Mouse (Mus musculus) MEL (cell line): ENCODE results near the gene Gja1. TPM values are rescaled to one million over a fixed set of nuclear protein-coding genes. Genes with fewer than 3 reads are reported as not detected.

Experiments
- DNase-seq: peaks from one replicate; pipeline ENCODE4 v3.0.0; 2011; ENCODE audit warnings: low read depth, low spot score
- H3K27ac ChIP-seq: 2 replicates; pipeline ENCODE4 v1.5.1; 2012; ENCODE audit warnings: low read depth, mild to moderate bottlenecking, control low read depth, low read length, moderate library complexity; ENCODE audit not compliant: control insufficient read depth
- H3K27me3 ChIP-seq, 2 experiments: fragments of 150-350 bp in 1 of 2; sonication (generic) in 1 of 2; 2 replicates each; pipeline ENCODE4 v1.6.1; 2012; ENCODE audit warnings: low read length in 2 of 2, mild to moderate bottlenecking in 2 of 2, improper control_type of control experiment in 1 of 2, moderate library complexity in 1 of 2; ENCODE audit not compliant: insufficient read depth in 2 of 2, control insufficient read depth in 1 of 2
- H3K36me3 ChIP-seq, 2 experiments: 2 replicates each; pipeline ENCODE4 v1.6.1; 2012 to 2014; ENCODE audit warnings: low read length in 2 of 2, improper control_type of control experiment in 1 of 2, inconsistent platforms in 1 of 2, mild to moderate bottlenecking in 1 of 2; ENCODE audit not compliant: insufficient read depth in 2 of 2, control insufficient read depth in 1 of 2
- H3K4me1 ChIP-seq, 2 experiments: fragments of 150-350 bp in 1 of 2; sonication (generic) in 1 of 2; 2 replicates each; pipeline ENCODE4 v1.6.1; 2012; ENCODE audit warnings: low read length in 2 of 2, improper control_type of control experiment in 1 of 2, mild to moderate bottlenecking in 1 of 2; ENCODE audit not compliant: insufficient read depth in 2 of 2, control insufficient read depth in 1 of 2
- H3K4me3 ChIP-seq, 2 experiments: fragments of 150-350 bp in 1 of 2; sonication (generic) in 1 of 2; 2 replicates each; pipeline ENCODE4 v1.5.1; 2012; ENCODE audit warnings: low read depth in 2 of 2, low read length in 2 of 2, mild to moderate bottlenecking in 2 of 2, moderate library complexity in 2 of 2, control low read depth in 1 of 2, improper control_type of control experiment in 1 of 2; ENCODE audit not compliant: control insufficient read depth in 1 of 2, insufficient read depth in 1 of 2
- H3K79me2 ChIP-seq: 2 replicates; pipeline ENCODE4 v1.6.1; 2012; ENCODE audit warnings: mild to moderate bottlenecking, low read length, moderate library complexity; ENCODE audit not compliant: control insufficient read depth, poor library complexity, insufficient read depth
- H3K9ac ChIP-seq: 2 replicates; pipeline ENCODE4 v1.6.1; 2012; ENCODE audit warnings: low read depth, mild to moderate bottlenecking, control low read depth, low read length, moderate library complexity; ENCODE audit not compliant: control insufficient read depth, poor library complexity, severe bottlenecking
- H3K9me3 ChIP-seq: fragments of 150-350 bp; sonication (generic); replicated peaks from 2 replicates; pipeline ENCODE4 v1.6.1; 2012; ENCODE audit warnings: mild to moderate bottlenecking, low read length, improper control_type of control experiment, moderate library complexity; ENCODE audit not compliant: insufficient read depth
- GATA1 ChIP-seq: IDR thresholded peaks from 2 replicates; pipeline ENCODE4 v1.6.1; 2011; ENCODE audit warnings: low read depth, low read length, improper control_type of control experiment
- HCFC1 ChIP-seq: IDR thresholded peaks from 2 replicates; pipeline ENCODE4 v1.6.1; 2012; ENCODE audit warnings: low read depth, mild to moderate bottlenecking, inconsistent platforms, low read length, improper control_type of control experiment, moderate library complexity
- MAFK ChIP-seq: IDR thresholded peaks from 2 replicates; pipeline ENCODE4 v1.6.1; 2011; ENCODE audit warnings: low read depth, mild to moderate bottlenecking, low read length, improper control_type of control experiment, borderline replicate concordance
- MAX ChIP-seq: IDR thresholded peaks from 2 replicates; pipeline ENCODE4 v1.6.1; 2011; ENCODE audit warnings: low read length, improper control_type of control experiment
- MEF2A ChIP-seq: IDR thresholded peaks from 2 replicates; pipeline ENCODE4 v1.6.1; 2014; ENCODE audit warnings: low read depth, mild to moderate bottlenecking, inconsistent platforms, low read length, improper control_type of control experiment; ENCODE audit not compliant: poor library complexity, insufficient replicate concordance, severe bottlenecking; ENCODE audit errors: extremely low read depth
- MYC ChIP-seq: IDR thresholded peaks from 2 replicates; pipeline ENCODE4 v1.6.1; 2011; ENCODE audit warnings: low read depth, mild to moderate bottlenecking, low read length, improper control_type of control experiment, moderate library complexity
- NRF1 ChIP-seq: IDR thresholded peaks from 2 replicates; pipeline ENCODE4 v1.6.1; 2014; ENCODE audit warnings: low read depth, mild to moderate bottlenecking, inconsistent platforms, low read length, improper control_type of control experiment, moderate library complexity; ENCODE audit not compliant: poor library complexity, insufficient read depth, severe bottlenecking
- POLR2AphosphoS5 ChIP-seq: IDR thresholded peaks from 2 replicates; pipeline ENCODE4 v1.6.1; 2012; ENCODE audit warnings: low read depth, borderline replicate concordance, mild to moderate bottlenecking, inconsistent platforms, low read length, moderate library complexity, mixed read lengths
- RAD21 ChIP-seq: IDR thresholded peaks from 2 replicates; pipeline ENCODE4 v1.6.1; 2011; ENCODE audit warnings: mild to moderate bottlenecking, low read depth, low read length, improper control_type of control experiment
- RCOR1 ChIP-seq: IDR thresholded peaks from 2 replicates; pipeline ENCODE4 v1.6.1; 2012; ENCODE audit warnings: low read depth, mild to moderate bottlenecking, inconsistent platforms, low read length, improper control_type of control experiment
- SMC3 ChIP-seq: IDR thresholded peaks from 2 replicates; pipeline ENCODE4 v1.6.1; 2011; ENCODE audit warnings: low read depth, low read length, improper control_type of control experiment
- TAL1 ChIP-seq: IDR thresholded peaks from 2 replicates; pipeline ENCODE4 v1.6.1; 2012; ENCODE audit warnings: mild to moderate bottlenecking, inconsistent platforms, low read length, moderate library complexity, mixed read lengths
- TBP ChIP-seq: IDR thresholded peaks from 2 replicates; pipeline ENCODE4 v1.8.0; 2011; ENCODE audit warnings: low read depth, low read length, improper control_type of control experiment
- UBTF ChIP-seq: IDR thresholded peaks from 2 replicates; pipeline ENCODE4 v1.6.1; 2012; ENCODE audit warnings: low read depth, mild to moderate bottlenecking, inconsistent platforms, low read length, improper control_type of control experiment, moderate library complexity, borderline replicate concordance; ENCODE audit not compliant: insufficient read depth
- USF1 ChIP-seq: IDR thresholded peaks from 2 replicates; pipeline ENCODE4 v1.6.1; 2014; ENCODE audit warnings: low read depth, mild to moderate bottlenecking, inconsistent platforms, low read length, improper control_type of control experiment, moderate library complexity
- ZC3H11A ChIP-seq: IDR thresholded peaks from 2 replicates; pipeline ENCODE4 v1.6.1; 2012; ENCODE audit warnings: low read depth, mild to moderate bottlenecking, inconsistent platforms, low read length, improper control_type of control experiment
- ZMIZ1 ChIP-seq: IDR thresholded peaks from 2 replicates; pipeline ENCODE4 v1.6.1; 2012; ENCODE audit warnings: low read depth, mild to moderate bottlenecking, inconsistent platforms, low read length, improper control_type of control experiment, moderate library complexity
- polyA plus RNA-seq, 2 experiments: library from polyadenylated mRNA; stranded (reverse) in 1 of 2; unstranded in 1 of 2; fragments of >175 nt in 1 of 2; fragments of >200 nt in 1 of 2; gene quantifications; 2 replicates each; pipeline versions ENCODE4 v1.2.1 to v1.2.4; 2012; ENCODE audit warnings: low replicate concordance in 2 of 2, low read depth in 1 of 2; ENCODE audit not compliant: insufficient read length in 2 of 2, insufficient read depth in 1 of 2, missing spikeins in 1 of 2
- total RNA-seq: library from RNA; depleted of rRNA; stranded (reverse); fragments of 300-350 nt; gene quantifications from 2 replicates; pipeline ENCODE4 v1.2.3, GENCODE M21; 2012

Gene Gja1
- total and polyA plus RNA-seq, 3 experiments = not detected

GRCm38 (mm10) chr10:56422518-56422917 is 45.4 kb downstream of the Gja1 start:
- no peaks in the 10 kb centered on the region for H3K79me2 ChIP-seq
- no peak for DNase-seq
- no peaks in the 10 kb centered on the region for H3K36me3 ChIP-seq
- no peak overlapping the region for H3K4me3 ChIP-seq
- no peak for TF ChIP-seq POLR2AphosphoS5
- no peak for TF ChIP-seq MEF2A
- no peak overlapping the region for H3K9ac ChIP-seq
- no peaks in the 10 kb centered on the region for H3K9me3 ChIP-seq
- no peaks in the 10 kb centered on the region for H3K27me3 ChIP-seq
- H3K4me1 ChIP-seq = no peaks in the 10 kb centered on the region
- H3K27ac ChIP-seq = no peak overlapping the region

GRCm38 (mm10) chr10:56425016-56425798 is 48.1 kb downstream of the Gja1 start:
- H3K9me3 ChIP-seq = no peaks in the 10 kb centered on the region
- no peaks in the 10 kb centered on the region for H3K27me3 ChIP-seq
- H3K9ac ChIP-seq = no peak overlapping the region
- no peak for DNase-seq
- H3K36me3 ChIP-seq = no peaks in the 10 kb centered on the region
- no peaks in the 10 kb centered on the region for H3K79me2 ChIP-seq
- H3K4me1 ChIP-seq = no peaks in the 10 kb centered on the region
- no peak overlapping the region for H3K4me3 ChIP-seq
- TF ChIP-seq NRF1 (no peak), GATA1 (no peak), ZC3H11A (no peak), MEF2A (no peak), TBP (no peak), MAFK (no peak), MAX (no peak), UBTF (no peak), USF1 (no peak), MYC (no peak), RCOR1 (no peak), TAL1 (no peak), ZMIZ1 (no peak), HCFC1 (no peak), SMC3 (no peak), RAD21 (no peak)
- H3K27ac ChIP-seq = no peak overlapping the region
